Mouse (Mus musculus): ENCODE measurements around the gene Nomo1. TPM values are rescaled to one million over a fixed set of nuclear protein-coding genes. Genes with fewer than 3 reads are reported as not detected.

Nomo1 gene
- polyA plus RNA-seq, 1 experiment from 2014 or later: 39.2 TPM

DNA sequence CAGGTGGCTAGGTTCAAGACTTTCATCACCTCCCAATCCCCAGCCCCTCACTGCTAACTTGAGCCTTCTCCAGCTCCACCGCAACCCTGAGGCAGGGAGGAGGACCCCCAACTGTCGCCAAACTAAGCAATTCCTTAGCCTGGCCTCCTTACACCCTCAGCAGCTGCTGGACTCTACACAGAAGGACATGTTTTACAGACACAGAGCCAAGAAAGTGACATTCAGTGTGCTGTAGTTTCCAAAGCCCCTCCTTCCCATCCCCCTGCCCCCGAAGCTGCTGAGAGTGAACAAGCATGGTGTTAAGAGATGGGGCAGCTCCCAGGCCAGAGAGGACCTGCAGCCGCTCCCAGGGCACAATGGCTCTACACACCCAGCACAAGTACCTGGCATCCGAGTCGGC, 91.0 kb downstream of the Nomo1 start:
- Histone ChIP-seq H3K4me2 (no peak overlapping the region), H3K27me3 (replicated peaks) (peaks cover 14% of the 10 kb centered on the region; the same call in 1 of the 2 replicates), H3K9ac (no peak overlapping the region), H3K4me1 (peaks cover 27% of the 10 kb centered on the region), H3K36me3 (no peaks in the 10 kb centered on the region), H3K4me3 (no peak overlapping the region), H3K9me3 (0 out of 2 replicates have a peak, but pooled peaks cover 6% of the 10 kb centered on the region), H3K27ac (replicated peaks) (no peak overlapping the region)
- no peak for ATAC-seq (ENCODE audit: extremely low read depth, insufficient number of reproducible peaks, low FRiP score, low TSS enrichment)
- 54% methylated on average over 6 of the region's 6 CpGs for WGBS

- 52% methylated on average over 11 of the region's 11 CpGs for WGBS
- Histone ChIP-seq H3K27ac (replicated peaks) (no peak overlapping the region), H3K27me3 (replicated peaks) (peaks cover 14% of the 10 kb centered on the region; the same call in 1 of the 2 replicates), H3K4me1 (peaks cover 33% of the 10 kb centered on the region), H3K9me3 (0 out of 2 replicates have a peak, but pooled peaks cover 6% of the 10 kb centered on the region), H3K9ac (no peak overlapping the region), H3K36me3 (no peaks in the 10 kb centered on the region), H3K4me3 (no peak overlapping the region), H3K4me2 (no peak overlapping the region)
- no peak; the same call in 1 of the 2 replicates for ATAC-seq (ENCODE audit: extremely low read depth, insufficient number of reproducible peaks, low FRiP score, low TSS enrichment)
Observed at GRCm38 (mm10) chr7:46125340-46125739, 91.8 kb downstream of the Nomo1 start.

DNA sequence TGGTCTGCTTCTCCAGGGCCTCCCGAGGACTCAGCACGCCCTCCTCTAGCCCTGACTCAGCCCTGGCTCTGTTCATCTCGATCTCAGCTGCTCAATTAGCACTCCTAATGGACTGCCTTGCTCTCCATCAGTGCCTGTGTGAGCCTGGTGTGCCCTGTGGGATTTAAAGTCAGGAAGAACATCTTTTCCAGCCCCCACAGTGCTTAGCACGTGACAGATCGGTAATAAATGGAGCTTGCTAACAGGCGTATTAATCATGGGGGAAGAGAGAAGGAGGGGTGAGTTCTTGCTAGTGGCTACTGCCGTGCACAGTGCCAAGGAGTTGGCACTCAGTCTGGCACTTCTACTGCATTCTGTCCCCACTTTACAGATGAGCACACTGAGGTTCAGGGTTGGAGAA, 94.7 kb downstream of the Nomo1 start:
- Histone ChIP-seq H3K4me1 (peaks cover 47% of the 10 kb centered on the region), H3K27me3 (replicated peaks) (peaks cover 15% of the 10 kb centered on the region), H3K36me3 (no peaks in the 10 kb centered on the region), H3K27ac (replicated peaks) (no peak overlapping the region), H3K4me3 (no peak overlapping the region), H3K9ac (no peak overlapping the region), H3K9me3 (no peaks in the 10 kb centered on the region), H3K4me2 (no peak overlapping the region)
- ATAC-seq (ENCODE audit: extremely low read depth, insufficient number of reproducible peaks, low FRiP score, low TSS enrichment): no peak
- 63% methylated on average over 7 of the region's 7 CpGs for WGBS

GRCm38 (mm10) chr7:46129463-46130179, 96.1 kb downstream of the Nomo1 start:
- no peak overlapping the region for H3K4me2 ChIP-seq
- WGBS: 47% methylated on average over 7 of the region's 7 CpGs
- no peak overlapping the region for H3K4me3 ChIP-seq
- peaks cover 56% of the 10 kb centered on the region for H3K4me1 ChIP-seq
- H3K36me3 ChIP-seq: no peaks in the 10 kb centered on the region
- no peak overlapping the region for H3K9ac ChIP-seq
- H3K9me3 ChIP-seq: no peaks in the 10 kb centered on the region
- H3K27ac ChIP-seq (replicated peaks): no peak overlapping the region
- peaks cover 10% of the 10 kb centered on the region for H3K27me3 ChIP-seq (replicated peaks)
- no peak for ATAC-seq (ENCODE audit: extremely low read depth, insufficient number of reproducible peaks, low FRiP score, low TSS enrichment)

DNA sequence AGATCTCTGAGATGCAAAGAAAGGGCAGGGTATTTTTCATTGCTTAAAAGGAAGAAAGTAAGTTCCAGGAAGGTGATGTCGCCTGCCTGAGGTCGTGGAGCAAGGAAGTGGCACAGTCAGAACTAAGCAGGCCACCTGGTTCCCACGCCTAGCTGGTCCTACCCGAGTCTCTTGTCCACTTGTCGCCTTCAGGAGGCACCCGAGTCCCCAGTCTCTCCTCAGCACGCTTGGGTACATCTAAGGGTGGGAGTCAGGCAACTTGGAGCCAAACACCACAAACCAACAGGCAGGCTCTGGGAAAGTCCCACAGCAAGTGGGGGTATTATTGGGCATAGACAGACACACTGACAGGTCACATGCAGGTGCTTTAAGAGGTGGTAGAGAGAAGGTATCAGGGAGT, 97.2 kb downstream of the Nomo1 start:
- Histone ChIP-seq H3K9me3 (no peaks in the 10 kb centered on the region), H3K9ac (no peak overlapping the region), H3K27ac (replicated peaks) (no peak overlapping the region), H3K36me3 (no peaks in the 10 kb centered on the region), H3K27me3 (replicated peaks) (peaks cover 16% of the 10 kb centered on the region), H3K4me1 (peaks cover 47% of the 10 kb centered on the region), H3K4me2 (no peak overlapping the region), H3K4me3 (no peak overlapping the region)
- no peak for ATAC-seq (ENCODE audit: extremely low read depth, insufficient number of reproducible peaks, low FRiP score, low TSS enrichment)
- WGBS: 57% methylated on average over 7 of the region's 7 CpGs

- Histone ChIP-seq H3K36me3 (no peaks in the 10 kb centered on the region), H3K4me3 (no peak overlapping the region), H3K4me2 (no peak overlapping the region), H3K9ac (no peak overlapping the region), H3K4me1 (peaks cover 43% of the 10 kb centered on the region), H3K9me3 (no peaks in the 10 kb centered on the region), H3K27me3 (replicated peaks) (peaks cover 22% of the 10 kb centered on the region), H3K27ac (replicated peaks) (no peak overlapping the region)
- 40% methylated on average over 3 of the region's 3 CpGs for WGBS
- no peak for ATAC-seq (ENCODE audit: extremely low read depth, insufficient number of reproducible peaks, low FRiP score, low TSS enrichment)
Observed at GRCm38 (mm10) chr7:46131266-46131665, 97.8 kb downstream of the Nomo1 start.

- Histone ChIP-seq H3K9ac (no peak overlapping the region), H3K4me3 (no peak overlapping the region), H3K4me2 (no peak overlapping the region), H3K9me3 (no peaks in the 10 kb centered on the region), H3K4me1 (peaks cover 43% of the 10 kb centered on the region), H3K27me3 (replicated peaks) (peaks cover 21% of the 10 kb centered on the region), H3K27ac (replicated peaks) (no peak overlapping the region), H3K36me3 (no peaks in the 10 kb centered on the region)
- WGBS: 63% methylated on average over 8 of the region's 8 CpGs
- ATAC-seq (ENCODE audit: extremely low read depth, insufficient number of reproducible peaks, low FRiP score, low TSS enrichment): no peak
Observed at GRCm38 (mm10) chr7:46131806-46132205, 98.3 kb downstream of the Nomo1 start.

- Histone ChIP-seq H3K4me3 (no peak overlapping the region), H3K4me1 (peaks cover 43% of the 10 kb centered on the region), H3K27ac (replicated peaks) (no peak overlapping the region), H3K9me3 (no peaks in the 10 kb centered on the region), H3K4me2 (no peak overlapping the region), H3K9ac (no peak overlapping the region), H3K27me3 (replicated peaks) (peaks cover 17% of the 10 kb centered on the region), H3K36me3 (no peaks in the 10 kb centered on the region)
- ATAC-seq (ENCODE audit: extremely low read depth, insufficient number of reproducible peaks, low FRiP score, low TSS enrichment): no peak
- 77% methylated on average over 12 of the region's 12 CpGs for WGBS
Observed at GRCm38 (mm10) chr7:46132229-46132628, 98.7 kb downstream of the Nomo1 start.

Other genes with a start within 250 kb of the Nomo1 start
- 0.62 and 0.80 TPM in 2 replicates for gene Lmtk3, start 250.0 kb upstream of the Nomo1 start, polyA plus RNA-seq (2015; fragmentation: Nextera tagmentation; extraction: Ambion mirVana)
- gene Sult2b1, start 249.0 kb upstream of the Nomo1 start, polyA plus RNA-seq (2015; fragmentation: Nextera tagmentation; extraction: Ambion mirVana): 0.24 and 0.38 TPM in 2 replicates
- gene Cyth2, start 219.1 kb upstream of the Nomo1 start, polyA plus RNA-seq (2015; fragmentation: Nextera tagmentation; extraction: Ambion mirVana): 90.1 and 103 TPM in 2 replicates
- 0.39 and 0.43 TPM in 2 replicates for gene Kcnj14, start 208.9 kb upstream of the Nomo1 start, polyA plus RNA-seq (2015; fragmentation: Nextera tagmentation; extraction: Ambion mirVana)
- gene Grwd1, start 202.8 kb upstream of the Nomo1 start, polyA plus RNA-seq (2015; fragmentation: Nextera tagmentation; extraction: Ambion mirVana): 41.9 and 44.1 TPM in 2 replicates
- 56.4 and 58.7 TPM in 2 replicates for gene Kdelr1, start 160.9 kb upstream of the Nomo1 start, polyA plus RNA-seq (2015; fragmentation: Nextera tagmentation; extraction: Ambion mirVana)
- 0.13 and 0.23 TPM in 2 replicates for gene Grin2d, start 155.3 kb upstream of the Nomo1 start, polyA plus RNA-seq (2015; fragmentation: Nextera tagmentation; extraction: Ambion mirVana)
- 0.90 and 1.1 TPM in 2 replicates for gene Syngr4, start 137.0 kb upstream of the Nomo1 start, polyA plus RNA-seq (2015; fragmentation: Nextera tagmentation; extraction: Ambion mirVana)
- 5.8 and 6.8 TPM in 2 replicates for gene Tmem143, start 136.8 kb upstream of the Nomo1 start, polyA plus RNA-seq (2015; fragmentation: Nextera tagmentation; extraction: Ambion mirVana)
- gene Emp3, start 112.3 kb upstream of the Nomo1 start, polyA plus RNA-seq (2015; fragmentation: Nextera tagmentation; extraction: Ambion mirVana): 84.1 and 92.1 TPM in 2 replicates
- 2.7 and 3.4 TPM in 2 replicates for gene Ccdc114, start 109.6 kb upstream of the Nomo1 start, polyA plus RNA-seq (2015; fragmentation: Nextera tagmentation; extraction: Ambion mirVana)
- 0.11 and 0.23 TPM in 2 replicates for gene Abcc6, start 3.4 kb upstream of the Nomo1 start, polyA plus RNA-seq (2015; fragmentation: Nextera tagmentation; extraction: Ambion mirVana)
- gene Kcnj11, start 67.1 kb downstream of the Nomo1 start, polyA plus RNA-seq (2015; fragmentation: Nextera tagmentation; extraction: Ambion mirVana): 5.3 and 7.1 TPM in 2 replicates
- gene Abcc8, start 146.3 kb downstream of the Nomo1 start, polyA plus RNA-seq (2015; fragmentation: Nextera tagmentation; extraction: Ambion mirVana): 8.7 and 9.7 TPM in 2 replicates
- 1.8 and 2.2 TPM in 2 replicates for gene Ush1c, start 204.8 kb downstream of the Nomo1 start, polyA plus RNA-seq (2015; fragmentation: Nextera tagmentation; extraction: Ambion mirVana)
- 0.04 and 0.05 TPM in 2 replicates for gene Otog, start 207.3 kb downstream of the Nomo1 start, polyA plus RNA-seq (2015; fragmentation: Nextera tagmentation; extraction: Ambion mirVana)